Mouse (Mus musculus) CH12.LX (cell line): ENCODE measurements around the gene Ackr4. TPM values are rescaled to one million over a fixed set of nuclear protein-coding genes. Genes with fewer than 3 reads are reported as not detected.

ENCODE experiments used
- DNase-seq: peaks from one replicate; pipeline ENCODE4 v3.0.0-alpha.2; 2013; ENCODE audit errors: extremely low read depth
- H3K27ac ChIP-seq: 2 replicates; pipeline ENCODE4 v1.5.1; 2012; ENCODE audit warnings: low read depth, mild to moderate bottlenecking, control low read depth, moderate library complexity; ENCODE audit not compliant: insufficient read depth
- H3K27me3 ChIP-seq: replicated peaks from 2 replicates; pipeline ENCODE3; 2012; ENCODE audit warnings: inconsistent platforms
- H3K36me3 ChIP-seq, 2 experiments: replicated peaks in 1 of 2; 2 replicates each; pipeline versions ENCODE3 to v1.6.1; 2012; ENCODE audit warnings: inconsistent platforms in 1 of 2, low read length in 1 of 2, mild to moderate bottlenecking in 1 of 2, mixed read lengths in 1 of 2, moderate library complexity in 1 of 2; ENCODE audit not compliant: control insufficient read depth in 1 of 2, insufficient read depth in 1 of 2
- H3K4me1 ChIP-seq, 2 experiments: 2 replicates each; pipeline ENCODE4 v1.6.1; 2012; ENCODE audit warnings: inconsistent platforms in 1 of 2, moderate library complexity in 1 of 2; ENCODE audit not compliant: insufficient read depth in 2 of 2, control insufficient read depth in 1 of 2
- H3K4me2 ChIP-seq: 2 replicates; pipeline ENCODE4 v1.6.1; 2012; ENCODE audit warnings: low read depth, mild to moderate bottlenecking, control low read depth; ENCODE audit not compliant: poor library complexity, insufficient read depth, severe bottlenecking
- H3K4me3 ChIP-seq, 3 experiments: fragments of 150-350 bp in 1 of 3; sonication (generic) in 1 of 3; replicated peaks in 1 of 3; 2 replicates each; pipeline versions ENCODE3 to v1.5.1; 2011 to 2012; ENCODE audit warnings: low read depth in 2 of 3, low read length in 2 of 3, mild to moderate bottlenecking in 2 of 3, moderate library complexity in 2 of 3, control low read depth in 1 of 3, improper control_type of control experiment in 1 of 3, inconsistent platforms in 1 of 3, mixed read lengths in 1 of 3; ENCODE audit not compliant: poor library complexity in 1 of 3
- H3K79me2 ChIP-seq: replicated peaks from 2 replicates; pipeline ENCODE4 v1.6.1; 2012; ENCODE audit warnings: mild to moderate bottlenecking, moderate library complexity; ENCODE audit not compliant: control insufficient read depth, poor library complexity, insufficient read depth, severe bottlenecking; ENCODE audit errors: extremely low read depth
- H3K9ac ChIP-seq: 2 replicates; pipeline ENCODE4 v1.6.1; 2012; ENCODE audit warnings: low read depth, mild to moderate bottlenecking, control low read depth, moderate library complexity; ENCODE audit not compliant: insufficient read depth
- H3K9me3 ChIP-seq: replicated peaks from 2 replicates; pipeline ENCODE3; 2012; ENCODE audit warnings: low read length, inconsistent platforms, mixed read lengths
- BHLHE40 ChIP-seq: IDR thresholded peaks from 2 replicates; pipeline ENCODE4 v1.6.1; 2011; ENCODE audit warnings: mild to moderate bottlenecking, low read depth, low read length, improper control_type of control experiment
- E2F4 ChIP-seq: IDR thresholded peaks from 2 replicates; pipeline ENCODE4 v1.6.1; 2011; ENCODE audit warnings: low read depth, low read length, improper control_type of control experiment; ENCODE audit not compliant: insufficient replicate concordance
- GABPA ChIP-seq: IDR thresholded peaks from 2 replicates; pipeline ENCODE4 v1.6.1; 2012; ENCODE audit warnings: low read depth, low read length, improper control_type of control experiment, inconsistent platforms; ENCODE audit not compliant: insufficient replicate concordance
- JUN ChIP-seq: IDR thresholded peaks from 2 replicates; pipeline ENCODE4 v1.6.1; 2011; ENCODE audit warnings: low read depth, mild to moderate bottlenecking, low read length, improper control_type of control experiment, moderate library complexity; ENCODE audit not compliant: insufficient read depth
- JUND ChIP-seq: conservative IDR thresholded peaks from 2 replicates; pipeline ENCODE4 v1.6.1; 2011; ENCODE audit warnings: low read depth, low read length, improper control_type of control experiment
- MAFK ChIP-seq: IDR thresholded peaks from 2 replicates; pipeline ENCODE4 v1.6.1; 2011; ENCODE audit warnings: low read length, improper control_type of control experiment; ENCODE audit not compliant: insufficient replicate concordance
- MEF2A ChIP-seq: IDR thresholded peaks from 2 replicates; pipeline ENCODE4 v1.6.1; 2014; ENCODE audit warnings: low read depth, mild to moderate bottlenecking, inconsistent platforms, low read length, improper control_type of control experiment, borderline replicate concordance
- MYC ChIP-seq: IDR thresholded peaks from 2 replicates; pipeline ENCODE4 v1.6.1; 2011; ENCODE audit warnings: low read depth, mild to moderate bottlenecking, improper control_type of control experiment, low read length
- NELFE ChIP-seq: IDR thresholded peaks from 2 replicates; pipeline ENCODE4 v1.6.1; 2011; ENCODE audit warnings: low read depth, low read length, improper control_type of control experiment
- NRF1 ChIP-seq: IDR thresholded peaks from 2 replicates; pipeline ENCODE4 v1.6.1; 2014; ENCODE audit warnings: low read depth, mild to moderate bottlenecking, inconsistent platforms, low read length, improper control_type of control experiment, moderate library complexity
- POLR2AphosphoS2 ChIP-seq: IDR thresholded peaks from 2 replicates; pipeline ENCODE4 v1.6.1; 2011; ENCODE audit warnings: low read depth, low read length, improper control_type of control experiment
- RAD21 ChIP-seq: IDR thresholded peaks from 2 replicates; pipeline ENCODE4 v1.6.1; 2011; ENCODE audit warnings: low read depth, mild to moderate bottlenecking, low read length, improper control_type of control experiment, moderate library complexity
- USF2 ChIP-seq: conservative IDR thresholded peaks from 2 replicates; pipeline ENCODE4 v1.6.1; 2011; ENCODE audit warnings: low read depth, low read length, improper control_type of control experiment
- ZKSCAN1 ChIP-seq: IDR thresholded peaks from 2 replicates; pipeline ENCODE4 v1.6.1; 2012; ENCODE audit warnings: low read depth, inconsistent platforms, low read length, improper control_type of control experiment, borderline replicate concordance
- ZMIZ1 ChIP-seq: IDR thresholded peaks from 2 replicates; pipeline ENCODE4 v1.6.1; 2012; ENCODE audit warnings: low read depth, mild to moderate bottlenecking, inconsistent platforms, low read length, improper control_type of control experiment
- dilution Hi-C: fragments of 300-500 bp; cut with MboI; formaldehyde crosslinking; loops from 2 replicates; pipeline ENCODE4 v1.14.3; 2020; ENCODE audit warnings: low sequenced_read_pairs; ENCODE audit not compliant: extremely low pct_unique_long_range_greater_than_20kb, extremely low pct_ligation_motif_present
- in situ Hi-C: fragments of 300-500 bp; cut with MboI; formaldehyde crosslinking; loops from 3 replicates; pipeline ENCODE4 v1.14.3; 2019; ENCODE audit warnings: low sequenced_read_pairs, low pct_ligation_motif_present, low pct_unique_long_range_greater_than_20kb, mixed read lengths
- polyA plus RNA-seq: library from polyadenylated mRNA; unstranded; fragments of >175 nt; gene quantifications from 2 replicates; pipeline ENCODE4 v1.2.1, GENCODE M21; 2012; ENCODE audit warnings: low read depth; ENCODE audit not compliant: insufficient read length
- total RNA-seq, 2 experiments: library from RNA; depleted of rRNA; stranded (reverse); fragments of 300-350 nt in 1 of 2; fragments of >200 nt in 1 of 2; gene quantifications; 2 replicates each; pipeline ENCODE4 v1.2.3; 2012 to 2014

Gene Ackr4
- total and polyA plus RNA-seq, 3 experiments, result 0.17 to 0.39 (median 0.33) TPM

DNA sequence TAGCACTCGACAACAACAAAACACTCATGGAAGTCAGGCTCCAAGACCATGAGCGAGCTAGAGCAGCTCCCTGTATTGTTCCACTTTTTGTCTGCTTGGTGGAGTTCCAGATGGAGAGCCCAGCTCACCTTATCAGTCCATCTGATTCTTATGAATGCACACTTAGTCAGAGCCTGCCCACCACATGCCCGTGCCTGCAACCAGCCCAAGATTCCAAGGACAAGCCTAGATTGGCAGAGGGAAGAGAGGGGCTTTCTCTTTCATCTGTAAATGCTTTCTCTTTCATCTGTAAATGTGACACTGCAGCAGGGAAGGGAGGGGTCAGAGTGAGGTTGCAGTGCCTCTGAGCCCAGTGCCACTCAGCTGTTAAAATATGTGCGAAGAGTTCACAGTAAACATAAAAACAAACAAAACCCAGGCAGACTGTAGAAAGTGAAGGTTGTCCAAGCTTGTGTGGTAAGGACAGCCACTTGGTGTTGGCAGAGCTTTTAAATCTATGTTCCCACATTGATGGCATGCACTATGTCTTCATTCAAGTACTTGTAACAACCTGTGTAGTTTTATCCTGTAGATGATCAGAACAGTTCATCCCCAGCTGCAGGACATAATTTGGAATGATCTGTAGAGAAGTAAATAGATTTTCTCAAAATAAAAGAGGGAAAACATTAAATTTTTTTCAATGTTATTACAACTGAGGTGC is 40.9 kb downstream of the Ackr4 start:
- no peak for DNase-seq
- in situ Hi-C loops, result no loop called here
- Histone ChIP-seq H3K36me3 (peaks cover 12 to 50% of the 10 kb centered on the region in 2 experiments), H3K4me2 (no peak overlapping the region), H3K4me3 (no peak overlapping the region)
- TF ChIP-seq POLR2AphosphoS2, result no peak
- TF ChIP-seq, all 38 proteins: peak for 0
- Histone ChIP-seq H3K9ac (no peak overlapping the region), H3K79me2 (no peaks in the 10 kb centered on the region), H3K27me3 (no peaks in the 10 kb centered on the region), H3K9me3 (no peaks in the 10 kb centered on the region), H3K27ac (no peak overlapping the region), H3K4me1 (no peaks in the 10 kb centered on the region)
- dilution Hi-C loops, result no loop called here

DNA sequence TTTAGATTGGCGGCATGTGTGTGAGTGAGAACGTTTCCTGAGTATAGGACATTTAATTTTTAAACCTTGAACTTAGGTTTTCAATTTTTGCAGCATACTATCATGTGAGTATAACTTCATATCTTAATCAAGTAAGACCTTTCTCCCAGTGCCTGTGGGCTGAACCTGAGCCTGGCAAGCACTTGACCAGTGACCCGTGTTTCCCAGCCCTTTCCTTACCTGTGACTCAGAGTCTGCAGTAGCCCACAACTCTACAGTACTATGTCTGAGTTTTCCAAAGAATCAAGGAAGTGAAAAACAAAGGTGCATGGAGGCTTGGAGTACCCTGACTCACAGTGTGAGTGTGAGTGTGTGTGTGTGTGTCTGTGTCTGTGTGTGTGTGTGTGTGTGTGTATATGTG is 46.7 kb downstream of the Ackr4 start:
- DNase-seq, result no peak
- peaks cover 17 to 65% of the 10 kb centered on the region in 2 experiments for H3K36me3 ChIP-seq
- dilution Hi-C loops (no loop called here), in situ Hi-C loops (no loop called here)
- no peak overlapping the region for H3K27ac ChIP-seq
- no peaks in the 10 kb centered on the region for H3K27me3 ChIP-seq
- H3K79me2 ChIP-seq, result no peaks in the 10 kb centered on the region
- H3K4me2 ChIP-seq, result no peak overlapping the region
- no peak overlapping the region for H3K4me3 ChIP-seq
- no peaks in the 10 kb centered on the region for H3K4me1 ChIP-seq
- TF ChIP-seq GABPA, result no peak
- no peak for TF ChIP-seq NRF1
- TF ChIP-seq RAD21, result no peak
- TF ChIP-seq NELFE, result no peak
- no peak for TF ChIP-seq ZKSCAN1
- TF ChIP-seq MAFK, result no peak
- TF ChIP-seq E2F4, result no peak
- no peak for TF ChIP-seq MEF2A
- TF ChIP-seq JUND, result no peak
- no peak for TF ChIP-seq JUN
- TF ChIP-seq USF2, result no peak
- TF ChIP-seq ZMIZ1, result no peak
- no peak for TF ChIP-seq BHLHE40
- no peak for TF ChIP-seq MYC
- TF ChIP-seq, all 38 proteins: peak for 0
- Histone ChIP-seq H3K9ac (no peak overlapping the region), H3K9me3 (no peaks in the 10 kb centered on the region)
